Mouse (Mus musculus) c-Kit-positive CD71-positive TER-119-negative erythroid progenitor cells, embryonic 14.5 days (primary cell): ENCODE results near the gene Golga4.
A peak's percentile ranks its signal among the peaks of the same experiment; 100 is the strongest.

Source experiments
- DNase-seq: peaks from one replicate; pipeline ENCODE4 v3.0.0-alpha.2; 2013; ENCODE audit warnings: low read depth

Golga4 gene

DNA sequence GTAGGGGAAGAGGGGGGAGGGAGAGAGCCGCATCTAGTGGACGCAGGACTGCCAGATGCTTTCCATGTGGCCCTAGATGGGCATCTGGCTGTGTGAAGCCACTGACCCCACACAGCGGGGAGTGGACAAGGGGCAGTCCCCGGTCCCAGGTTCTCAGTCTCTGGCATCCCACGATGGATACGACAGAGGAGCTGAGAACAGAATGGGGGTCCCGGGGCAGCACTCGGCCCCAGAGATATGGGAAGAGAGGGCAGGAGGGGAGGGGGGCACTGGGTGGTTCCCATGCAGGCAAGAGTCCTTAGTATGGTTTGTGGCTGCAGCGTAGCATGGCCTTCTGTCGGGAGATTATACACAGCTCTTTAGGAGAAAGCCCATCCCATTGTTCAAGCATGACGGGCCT, 17.7 kb downstream of the Golga4 start:
- no peak for DNase-seq

DNA sequence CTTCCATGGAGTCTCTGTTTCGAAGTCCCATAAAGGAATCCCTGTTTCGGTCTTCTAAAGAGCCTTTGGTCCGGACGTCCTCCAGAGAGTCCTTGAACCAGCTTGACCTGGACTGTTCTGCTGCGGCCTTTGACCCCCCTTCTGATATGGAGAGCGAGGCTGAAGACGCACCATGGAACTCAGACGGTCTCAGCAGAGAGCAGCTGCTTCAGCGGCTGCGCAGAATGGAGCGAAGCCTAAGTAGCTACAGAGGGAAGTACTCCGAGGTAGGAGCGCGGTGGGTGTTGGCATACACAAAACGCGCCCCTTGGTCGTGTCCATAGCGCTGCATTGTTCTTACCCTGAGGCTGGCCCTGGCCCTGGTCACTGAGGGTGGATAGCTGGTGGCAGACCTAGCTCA, 21.0 kb downstream of the Golga4 start:
- no peak for DNase-seq

DNA sequence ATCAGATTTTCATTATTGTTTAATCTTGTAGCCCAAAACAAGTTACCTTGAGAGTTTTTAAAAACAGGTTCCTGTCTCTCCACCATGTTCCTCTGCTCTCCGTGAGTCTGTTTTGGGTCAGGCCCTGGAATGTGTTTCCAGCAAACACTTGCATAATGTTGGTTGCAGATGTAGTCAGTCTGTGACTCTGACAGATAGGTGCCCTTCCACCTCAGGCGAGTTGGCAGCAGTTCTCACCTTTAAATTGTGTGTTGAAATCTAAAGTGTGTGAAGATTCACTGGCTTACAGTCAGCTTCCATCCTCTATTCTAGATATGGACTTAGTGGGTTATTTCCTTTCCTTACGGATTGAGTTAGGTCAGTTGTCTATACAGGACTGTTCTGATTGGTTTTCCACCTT, 23.7 kb downstream of the Golga4 start:
- no peak for DNase-seq

DNA sequence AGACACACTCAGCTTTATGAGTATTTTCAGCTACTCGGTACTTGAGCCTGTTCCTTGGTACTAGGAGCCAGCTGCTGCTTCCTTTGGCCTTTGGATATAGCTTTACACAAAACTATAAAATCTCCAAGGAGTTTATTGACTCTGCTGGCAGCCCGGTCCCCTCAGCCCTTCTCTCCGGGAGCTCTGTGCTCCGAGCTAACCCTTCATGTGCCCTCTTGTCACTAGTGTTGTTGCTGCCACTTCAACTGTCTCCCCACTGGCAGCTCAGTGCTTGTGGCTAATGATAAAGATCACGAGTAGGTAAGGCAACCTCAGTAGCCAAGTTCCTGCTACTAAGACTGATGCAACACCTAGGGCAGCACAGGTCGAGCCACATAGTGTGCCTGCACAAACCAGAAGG, 24.6 kb downstream of the Golga4 start:
- DNase-seq: no peak

DNA sequence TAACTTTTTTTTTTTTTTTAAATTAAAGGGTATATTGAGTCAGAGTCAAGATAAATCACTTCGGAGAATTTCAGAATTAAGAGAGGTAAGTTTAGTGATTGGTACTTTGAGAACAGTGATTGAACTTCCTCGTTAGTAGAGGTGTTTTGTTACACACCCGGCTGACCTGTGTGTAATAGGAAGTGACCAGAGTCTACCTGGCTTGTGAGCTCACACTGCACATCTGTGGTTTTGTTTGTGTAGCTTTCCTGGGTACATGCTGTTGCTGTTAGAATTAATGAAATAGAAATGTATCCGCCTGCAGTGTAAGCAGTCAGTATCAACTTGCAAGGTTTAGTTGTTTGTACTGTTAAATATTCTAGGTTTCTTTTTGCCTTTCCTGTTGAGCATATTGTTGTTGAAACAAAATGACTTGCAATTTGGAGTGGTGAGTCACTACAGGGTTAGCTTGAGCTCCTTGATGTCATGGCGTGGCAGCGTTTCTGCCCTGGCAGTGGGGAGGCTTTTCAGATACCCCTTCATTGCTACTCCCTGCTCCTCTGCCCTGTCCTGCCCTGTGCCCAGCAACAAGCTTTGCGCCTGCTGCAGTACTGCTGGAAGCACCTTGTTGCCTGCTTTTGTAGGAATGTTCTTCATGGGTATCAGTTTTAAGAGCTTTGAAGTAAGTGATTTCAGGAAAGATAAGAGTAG, 26.6 kb downstream of the Golga4 start:
- no peak for DNase-seq

DNA sequence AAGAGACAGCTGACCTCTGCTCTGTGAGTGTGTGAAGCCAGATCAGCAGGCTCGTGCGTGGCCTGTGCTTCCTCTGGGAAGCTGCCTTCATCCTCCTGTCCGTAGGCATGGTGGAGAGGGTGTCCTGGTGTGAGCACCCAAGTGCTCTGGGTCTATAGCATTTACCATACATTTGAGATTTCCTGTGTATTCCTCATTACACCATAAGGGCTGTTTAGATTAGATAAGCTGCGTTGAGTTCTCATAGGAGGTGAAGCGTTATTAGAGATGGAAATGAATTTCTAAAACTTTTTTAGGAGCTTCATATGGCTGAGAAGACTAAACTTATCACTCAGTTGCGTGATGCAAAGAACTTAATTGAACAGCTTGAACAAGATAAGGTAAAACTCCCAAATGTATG, 30.9 kb downstream of the Golga4 start:
- peak; percentile 10 for DNase-seq

DNA sequence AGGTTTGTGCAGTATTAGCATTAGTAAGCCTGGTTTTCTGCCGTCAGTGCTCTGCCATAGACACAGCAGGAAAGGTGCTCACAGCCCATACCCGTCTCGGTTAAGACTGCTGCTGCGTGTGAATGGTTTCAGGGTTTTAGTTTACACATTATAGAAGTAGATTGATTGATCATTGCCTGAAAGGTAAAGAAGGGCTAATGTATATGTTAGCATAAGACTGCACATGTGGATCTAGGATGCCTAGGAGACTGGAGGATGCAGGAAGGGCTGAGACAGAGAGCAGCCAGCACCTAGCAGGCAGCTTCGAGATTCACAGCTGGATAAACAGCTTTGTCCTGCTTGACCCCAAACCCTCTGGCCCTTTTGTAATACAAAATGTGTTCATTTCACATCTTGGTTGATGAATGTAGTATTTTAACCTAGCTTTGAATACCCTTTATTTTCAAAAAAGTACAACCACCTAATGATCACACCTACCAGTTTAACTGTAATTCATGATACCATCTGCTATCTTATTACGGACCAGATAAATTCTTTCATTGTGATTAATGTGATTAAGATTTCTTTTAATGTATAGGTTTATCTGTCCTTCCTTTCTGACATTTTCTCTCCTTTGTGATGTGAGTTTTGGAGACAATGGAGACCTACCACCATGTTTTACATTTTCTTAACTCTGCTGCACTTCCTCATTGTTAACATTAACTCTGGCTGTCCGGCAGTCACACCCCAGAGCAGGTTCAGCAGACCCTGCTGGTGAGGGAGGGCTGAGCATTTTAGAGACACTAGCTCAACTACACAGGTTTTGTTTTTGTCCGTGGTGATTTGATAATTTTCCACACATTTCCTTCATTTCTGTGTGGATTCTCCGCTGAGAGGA, 31.6 kb downstream of the Golga4 start:
- DNase-seq: no peak

DNA sequence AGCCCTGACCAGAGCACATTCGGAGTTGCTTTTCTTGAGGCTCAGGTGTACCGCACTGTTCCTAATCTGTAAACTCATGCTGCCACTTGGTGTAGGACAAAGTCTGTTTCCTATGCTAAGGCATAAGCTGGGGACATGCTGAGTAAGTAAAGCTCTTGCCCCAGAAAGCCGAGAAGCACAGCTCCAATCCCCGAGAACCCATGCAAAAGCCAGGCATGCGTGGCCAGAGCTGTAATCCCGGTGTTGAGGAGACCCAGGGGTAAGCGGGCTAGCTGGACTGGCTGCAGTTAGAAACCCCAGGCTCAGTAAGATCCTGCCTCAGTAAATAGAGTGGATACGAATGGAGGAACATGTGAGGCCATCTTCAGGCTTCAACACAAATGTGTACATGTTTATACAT, 35.8 kb downstream of the Golga4 start:
- no peak for DNase-seq

DNA sequence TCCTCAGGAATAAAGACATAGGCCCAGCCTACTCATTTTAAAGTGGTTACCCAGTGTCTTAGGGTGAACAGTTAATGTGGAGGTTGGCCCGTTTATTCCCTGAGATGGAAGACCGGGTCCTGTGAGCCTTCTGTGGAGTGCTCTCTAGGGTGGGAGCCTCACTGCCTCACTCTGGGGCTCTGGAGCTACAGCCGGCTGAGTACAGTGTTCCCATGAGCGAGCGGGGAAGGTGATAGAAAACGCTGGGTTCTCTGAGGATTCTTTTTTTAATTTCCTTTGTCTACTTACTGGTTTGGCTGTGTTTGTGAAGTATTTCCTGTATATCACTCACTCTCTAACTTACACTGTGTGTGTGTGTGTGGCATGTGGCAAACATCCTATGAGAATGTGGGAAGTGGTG, 39.1 kb downstream of the Golga4 start:
- DNase-seq: no peak

DNA sequence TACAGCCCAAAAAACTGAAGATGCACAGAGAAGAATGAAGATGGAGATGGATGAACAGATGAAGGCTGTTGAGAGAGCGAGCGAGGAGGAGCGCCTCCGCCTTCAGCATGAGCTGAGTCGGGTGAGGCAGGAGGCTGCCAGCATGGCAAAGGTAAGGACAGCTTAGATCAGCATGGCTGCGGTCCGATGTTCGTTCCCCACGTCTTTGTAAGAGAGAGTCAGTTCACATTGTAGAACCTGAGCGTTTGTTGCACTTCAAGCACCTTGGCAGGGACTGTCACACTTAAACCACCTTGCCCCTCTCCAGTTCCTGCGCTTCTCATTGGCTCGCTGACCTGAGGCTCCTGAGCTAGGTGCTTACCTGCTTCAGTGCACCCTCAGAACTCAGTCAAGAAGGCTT, 42.6 kb downstream of the Golga4 start:
- DNase-seq: no peak

DNA sequence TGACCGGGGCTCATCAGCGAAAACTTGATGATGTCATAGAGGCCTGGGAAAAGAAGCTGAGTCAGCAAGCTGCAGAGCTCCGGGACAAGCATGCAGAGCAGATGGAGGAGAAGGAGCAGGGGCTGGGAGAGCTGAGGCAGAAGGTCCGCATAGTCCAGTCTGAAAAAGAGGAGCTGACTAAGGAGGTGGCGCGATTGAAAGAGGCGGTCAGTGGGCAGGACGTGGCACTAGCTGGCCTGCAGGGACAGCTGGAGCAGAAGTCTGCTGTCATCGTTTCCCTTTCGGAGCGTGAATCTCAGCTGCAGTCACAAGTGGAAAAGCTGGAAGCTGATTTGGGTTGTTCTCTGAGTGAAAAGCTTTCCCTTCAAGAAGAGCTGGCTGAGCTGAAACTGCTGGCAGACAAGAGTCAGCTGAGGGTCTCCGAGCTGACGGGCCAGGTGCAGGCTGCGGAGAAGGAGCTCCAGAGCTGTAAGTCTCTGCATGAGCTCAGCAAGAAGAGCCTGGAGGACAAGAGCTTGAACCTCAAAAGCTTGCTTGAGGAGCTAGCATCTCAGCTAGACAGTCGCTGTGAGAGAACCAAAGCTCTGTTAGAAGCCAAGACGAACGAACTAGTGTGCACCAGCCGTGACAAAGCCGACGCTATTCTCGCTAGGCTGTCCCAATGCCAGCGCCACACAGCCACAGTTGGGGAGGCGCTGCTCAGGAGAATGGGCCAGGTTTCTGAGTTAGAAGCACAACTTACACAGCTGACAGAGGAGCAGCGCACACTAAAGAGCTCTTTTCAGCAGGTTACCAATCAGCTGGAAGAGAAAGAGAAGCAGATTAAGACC, 51.1 kb downstream of the Golga4 start:
- no peak for DNase-seq

DNA sequence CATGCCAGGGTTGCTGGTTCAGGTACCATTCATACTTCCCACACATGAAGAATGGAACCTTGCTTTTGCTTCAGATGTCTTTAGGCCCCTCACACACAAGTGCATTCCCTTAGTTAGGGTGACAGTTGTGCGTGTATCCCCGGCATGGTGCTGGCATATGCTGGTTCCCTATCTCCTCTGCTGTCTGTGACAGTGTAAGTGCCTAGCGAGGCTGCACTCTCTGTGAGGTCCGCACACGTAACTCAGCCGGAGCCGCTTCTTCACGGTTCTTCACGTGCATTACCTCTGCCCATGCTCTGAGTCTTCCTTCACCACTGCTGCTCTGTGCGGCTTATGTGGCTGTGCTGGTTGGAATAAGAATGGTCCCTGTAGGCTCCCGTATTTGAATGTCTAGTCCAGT, 57.3 kb downstream of the Golga4 start:
- DNase-seq: no peak

DNA sequence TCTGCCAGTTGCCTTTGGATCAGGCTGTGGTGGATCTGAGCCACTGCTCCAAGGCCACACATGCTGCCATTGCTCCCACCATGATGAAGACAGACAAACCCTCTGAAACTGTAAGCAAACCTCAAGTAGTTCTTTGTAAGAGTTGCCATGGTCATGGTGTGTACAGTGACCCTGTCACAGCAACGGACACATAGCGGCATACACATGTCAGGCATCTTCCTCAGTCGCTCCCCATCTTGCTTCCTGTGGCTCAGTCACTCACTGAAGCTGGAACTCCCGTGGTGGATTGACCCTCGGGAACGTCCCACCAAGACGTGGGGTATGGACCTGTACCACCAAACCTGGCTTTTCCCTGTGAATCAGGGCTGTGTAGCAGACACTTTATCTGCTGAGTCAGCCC, 57.8 kb downstream of the Golga4 start:
- no peak for DNase-seq

DNA sequence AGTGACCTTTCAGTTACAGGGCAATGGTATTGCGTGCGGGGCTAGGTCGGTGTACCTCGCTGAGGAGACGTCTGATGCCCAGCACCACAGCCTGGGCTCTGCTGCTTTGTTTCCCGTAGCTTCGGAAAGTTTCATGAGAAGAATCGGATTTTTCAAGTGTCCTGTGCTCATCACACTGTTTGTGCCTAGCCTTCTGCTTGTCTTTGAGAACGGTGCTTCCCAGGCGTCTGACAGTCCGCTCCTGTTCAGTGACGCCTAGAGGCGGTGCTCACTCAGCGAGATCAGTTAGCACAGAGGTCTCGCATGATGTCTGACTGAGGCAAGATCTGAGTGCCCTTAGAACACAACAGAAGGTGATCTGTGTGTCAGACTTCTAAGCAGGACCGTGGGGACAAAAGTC, 58.6 kb downstream of the Golga4 start:
- DNase-seq: no peak

DNA sequence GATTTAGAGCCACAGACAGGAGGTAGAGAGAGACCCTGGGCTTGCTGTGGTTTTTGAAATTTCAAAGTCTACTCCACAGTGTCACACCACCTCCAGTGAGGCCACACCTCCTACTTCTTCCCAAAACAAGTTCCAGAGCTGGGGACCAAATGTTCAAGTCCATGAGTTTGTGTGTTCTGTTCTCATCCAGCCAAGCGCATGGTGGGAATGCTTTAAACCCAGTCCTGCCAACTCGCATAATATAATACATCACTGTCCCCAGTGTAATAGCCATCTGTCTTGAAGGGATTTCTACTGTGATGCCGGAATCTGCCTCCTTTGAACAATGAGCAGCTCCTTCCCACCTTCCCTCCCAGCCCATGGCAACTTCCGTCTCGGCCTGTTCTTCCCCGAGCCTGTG, 63.3 kb downstream of the Golga4 start:
- DNase-seq: no peak

DNA sequence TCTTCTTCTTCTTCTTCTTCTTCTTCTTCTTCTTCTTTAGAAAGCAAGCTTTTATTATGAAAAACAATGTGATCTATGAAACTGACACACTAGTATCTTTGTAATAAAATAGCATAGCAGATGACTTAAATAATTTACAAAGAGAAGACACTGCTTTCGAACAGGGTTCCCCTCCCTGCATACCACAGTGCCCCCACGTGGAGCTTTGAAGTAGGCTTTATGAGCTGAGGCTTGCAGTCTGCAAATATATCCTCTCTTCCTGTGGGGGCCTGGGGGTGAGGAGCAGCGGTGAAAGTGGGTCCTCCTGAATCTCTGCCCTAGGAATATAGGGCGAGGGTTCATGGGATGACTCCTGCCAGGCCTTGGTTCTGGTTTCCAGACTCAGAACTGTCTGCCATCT, 64.8 kb downstream of the Golga4 start:
- no peak for DNase-seq

DNA sequence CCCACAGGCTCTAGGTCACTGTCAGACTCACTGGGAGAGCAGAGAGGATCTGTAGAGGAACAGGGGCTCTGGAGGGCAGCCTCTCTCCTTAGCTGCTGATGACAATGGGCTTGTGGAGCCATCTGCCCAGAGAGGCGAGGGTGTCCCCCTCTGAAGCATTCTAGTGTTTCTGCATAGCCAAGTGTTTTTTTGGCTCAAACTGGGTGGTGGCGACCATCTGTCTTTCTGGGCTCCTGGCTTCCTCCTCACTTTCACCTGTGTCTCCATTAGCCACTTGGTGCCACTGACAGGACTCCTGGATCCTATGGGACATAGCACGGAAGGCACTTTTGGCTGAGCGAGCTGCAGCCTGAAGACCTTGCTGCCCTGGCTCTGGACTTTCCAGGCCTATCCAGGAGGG, 65.6 kb downstream of the Golga4 start:
- no peak for DNase-seq

DNA sequence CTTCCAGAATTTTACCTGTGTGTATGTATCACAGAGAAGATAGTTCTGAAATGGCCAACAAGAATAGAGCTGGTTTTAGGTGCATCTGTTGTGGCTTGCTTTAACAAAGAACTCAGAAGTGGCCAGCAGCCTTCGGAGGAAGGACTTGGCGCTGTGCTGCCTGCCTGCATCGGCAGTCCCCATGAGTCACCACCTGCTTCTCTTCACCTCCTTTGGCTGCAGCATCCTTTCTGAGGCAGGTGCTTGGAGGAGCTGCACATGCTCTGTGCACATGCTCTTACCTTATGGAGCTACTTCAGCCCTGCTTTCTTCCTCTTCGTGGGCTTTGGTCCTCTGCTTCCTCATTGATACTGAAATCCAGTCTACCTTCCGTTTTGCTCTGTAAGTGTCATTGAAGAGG, 68.8 kb downstream of the Golga4 start:
- DNase-seq: no peak

DNA sequence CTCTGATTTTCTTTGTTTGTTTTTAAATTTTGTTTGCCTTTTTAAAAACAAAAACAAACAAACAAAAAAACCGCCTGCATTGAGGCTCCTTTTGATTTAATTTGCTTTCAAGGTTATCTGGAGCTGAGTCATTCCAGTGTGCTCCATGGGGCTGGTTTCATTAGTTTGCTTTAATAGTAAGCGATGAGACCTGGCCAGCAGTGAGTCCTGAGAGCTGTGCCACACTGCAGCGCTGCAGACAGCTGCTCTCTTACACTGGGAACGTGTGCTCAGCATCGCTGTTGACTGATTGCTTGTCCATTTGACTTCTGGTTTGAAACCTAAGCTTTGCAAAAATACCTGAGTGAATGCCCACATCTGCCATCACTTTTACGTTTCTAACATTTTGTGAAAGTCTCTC, 74.3 kb downstream of the Golga4 start:
- DNase-seq: no peak

DNA sequence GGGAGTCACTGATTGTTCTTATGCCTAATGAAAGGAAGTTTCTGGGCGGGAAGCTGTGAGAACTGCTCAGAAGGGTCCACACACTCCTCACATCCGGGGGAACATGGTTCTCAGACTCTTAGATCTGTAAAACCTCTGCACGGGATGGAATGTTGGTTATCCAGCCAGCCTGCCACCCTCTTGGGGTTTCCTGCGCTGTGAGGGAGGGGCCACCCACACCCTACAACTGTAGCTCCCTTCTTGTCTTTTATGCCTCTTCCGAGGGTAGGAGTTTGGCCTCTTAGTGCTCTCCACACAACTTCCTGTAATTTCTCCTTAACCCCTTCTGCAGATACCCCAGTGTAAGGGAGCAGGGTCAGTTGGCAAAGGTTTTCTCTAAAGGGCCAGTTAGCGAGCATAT, 76.7 kb downstream of the Golga4 start:
- no peak for DNase-seq

DNA sequence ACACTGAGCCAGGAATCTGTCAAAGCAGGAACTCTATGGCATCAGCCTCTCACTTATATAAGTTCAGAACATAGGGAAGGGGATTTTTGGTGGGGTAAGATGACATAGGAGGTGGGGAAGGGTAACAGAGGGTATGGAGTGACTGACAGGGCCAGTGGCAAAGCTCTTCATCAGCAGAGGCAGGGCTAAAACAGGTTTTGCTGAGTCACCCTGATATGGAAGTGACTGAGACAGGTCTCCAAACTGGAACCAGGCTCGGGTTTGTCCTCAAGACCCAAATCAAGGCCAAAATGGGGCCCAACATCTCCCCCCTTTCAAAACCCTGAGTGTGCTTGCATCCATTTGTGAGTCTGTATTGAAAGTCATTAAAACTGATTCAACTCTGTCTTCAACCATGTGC, 78.8 kb downstream of the Golga4 start:
- no peak for DNase-seq

DNA sequence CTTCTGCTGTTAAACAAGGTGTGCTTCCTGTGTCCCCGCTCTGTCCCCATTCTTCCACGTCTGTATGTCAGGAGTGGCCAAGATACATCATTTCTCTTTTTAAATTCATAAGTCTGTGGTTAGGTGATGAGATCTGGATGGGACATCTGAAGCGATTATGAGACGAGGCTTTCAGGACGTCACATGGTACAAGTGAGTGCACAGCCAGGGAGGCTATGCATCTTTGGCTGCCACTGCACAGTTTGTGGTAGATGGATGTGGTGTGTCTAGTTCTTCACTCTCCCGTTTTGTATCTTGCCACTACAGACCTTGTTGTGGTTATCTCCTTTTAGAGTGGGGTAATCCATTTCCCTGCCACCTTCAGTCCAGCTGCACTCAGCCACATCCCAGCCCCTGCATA, 79.9 kb downstream of the Golga4 start:
- no peak for DNase-seq

DNA sequence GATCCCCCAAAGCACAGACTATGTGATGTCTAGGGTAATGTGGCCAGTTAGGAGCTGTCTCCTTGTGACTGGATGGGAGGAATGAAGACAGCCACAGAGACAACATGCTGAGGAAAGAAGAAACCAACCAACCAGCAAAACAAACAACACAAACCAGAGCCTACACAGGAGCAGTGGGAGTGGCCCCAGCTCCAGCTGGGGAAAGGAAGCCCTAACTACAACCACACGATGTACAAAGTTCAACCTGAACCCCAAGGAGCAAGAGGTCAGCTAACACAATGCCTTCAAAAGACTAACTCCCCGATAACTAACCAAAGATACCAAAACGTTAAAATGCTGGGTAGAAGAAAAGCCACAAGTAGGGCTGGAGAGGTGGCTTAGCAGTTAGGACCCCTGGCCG, 81.0 kb downstream of the Golga4 start:
- DNase-seq: no peak
